Mouse (Mus musculus): Measurements from ENCODE around the gene Ppil6. TPM values are rescaled to one million over a fixed set of nuclear protein-coding genes. Genes with fewer than 3 reads are reported as not detected.

The Ppil6 gene
- polyA plus RNA-seq, 1 experiment from 2014 or later, result 1.8 TPM

DNA sequence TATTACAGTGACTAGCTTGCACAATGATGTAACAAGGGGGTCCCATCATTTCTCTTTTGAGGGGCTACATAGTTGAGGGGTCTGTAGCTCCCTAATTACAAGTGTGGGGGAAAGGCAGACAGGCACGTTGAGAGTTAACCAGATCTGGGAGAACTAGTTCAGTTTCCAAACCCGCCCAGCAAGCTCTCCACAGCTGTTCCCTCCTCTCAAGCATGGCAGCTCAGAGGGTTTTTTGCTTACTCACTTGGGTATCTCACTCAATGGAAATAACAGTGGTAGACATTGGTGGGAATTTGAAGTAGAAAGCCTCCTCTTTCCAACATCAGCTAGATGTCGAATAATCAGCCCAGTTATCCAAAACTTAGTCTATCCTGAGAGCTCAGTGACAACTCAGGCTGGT is 64.8 kb downstream of the Ppil6 start:
- no peak overlapping the region for H3K9ac ChIP-seq (replicated peaks; ENCODE audit: low read depth, low read length)
- H3K36me3 ChIP-seq (ENCODE audit: control insufficient read depth, insufficient read depth, low read length), result no peaks in the 10 kb centered on the region
- no peak for ATAC-seq (ENCODE audit: insufficient number of reproducible peaks, insufficient read depth, low FRiP score, low read depth)
- H3K4me2 ChIP-seq (replicated peaks; ENCODE audit: low read depth, low read length), result no peak overlapping the region
- peaks cover 17% of the 10 kb centered on the region for H3K4me1 ChIP-seq (ENCODE audit: control insufficient read depth, insufficient read depth, low read length)
- H3K9me3 ChIP-seq (ENCODE audit: control insufficient read depth, low read depth, low read length), result 0 out of 2 replicates have a peak, but pooled peaks cover 4% of the 10 kb centered on the region
- 84% methylated on average over 3 of the region's 3 CpGs for WGBS
- H3K27ac ChIP-seq (ENCODE audit: low read length), result no peak overlapping the region
- no peak overlapping the region for H3K4me3 ChIP-seq (ENCODE audit: low read depth, low read length)
- no peaks in the 10 kb centered on the region for H3K27me3 ChIP-seq (ENCODE audit: control insufficient read depth, insufficient read depth, low read length)

DNA sequence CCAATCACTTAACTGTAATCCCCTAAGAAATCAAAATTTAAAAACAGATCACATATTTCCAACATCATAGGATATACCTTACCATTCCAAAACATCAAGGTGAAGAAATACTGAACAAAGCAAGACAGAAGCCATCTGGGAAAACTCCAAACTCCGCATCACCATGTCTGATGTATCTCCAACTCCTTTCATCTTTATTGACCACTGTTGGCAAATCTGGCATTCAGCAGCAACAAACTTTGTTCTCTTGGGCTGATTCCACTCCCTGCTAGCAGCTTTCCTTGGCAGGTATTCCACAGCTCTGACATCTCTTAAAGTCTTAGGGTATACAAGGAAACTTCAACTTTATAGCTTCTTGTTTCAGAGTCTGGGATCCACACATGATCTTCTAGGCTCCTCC is 68.2 kb downstream of the Ppil6 start:
- Histone ChIP-seq H3K9ac (replicated peaks; ENCODE audit: low read depth, low read length) (no peak overlapping the region), H3K9me3 (ENCODE audit: control insufficient read depth, low read depth, low read length) (peaks cover 8% of the 10 kb centered on the region; the same call in 1 of the 2 replicates), H3K36me3 (ENCODE audit: control insufficient read depth, insufficient read depth, low read length) (no peaks in the 10 kb centered on the region), H3K4me3 (ENCODE audit: low read depth, low read length) (no peak overlapping the region), H3K27me3 (ENCODE audit: control insufficient read depth, insufficient read depth, low read length) (no peaks in the 10 kb centered on the region), H3K4me2 (replicated peaks; ENCODE audit: low read depth, low read length) (no peak overlapping the region), H3K4me1 (ENCODE audit: control insufficient read depth, insufficient read depth, low read length) (peaks cover 3% of the 10 kb centered on the region), H3K27ac (ENCODE audit: low read length) (no peak overlapping the region)
- 95% methylated on average over 1 of the region's 1 CpGs for WGBS
- ATAC-seq (ENCODE audit: insufficient number of reproducible peaks, insufficient read depth, low FRiP score, low read depth), result no peak

DNA sequence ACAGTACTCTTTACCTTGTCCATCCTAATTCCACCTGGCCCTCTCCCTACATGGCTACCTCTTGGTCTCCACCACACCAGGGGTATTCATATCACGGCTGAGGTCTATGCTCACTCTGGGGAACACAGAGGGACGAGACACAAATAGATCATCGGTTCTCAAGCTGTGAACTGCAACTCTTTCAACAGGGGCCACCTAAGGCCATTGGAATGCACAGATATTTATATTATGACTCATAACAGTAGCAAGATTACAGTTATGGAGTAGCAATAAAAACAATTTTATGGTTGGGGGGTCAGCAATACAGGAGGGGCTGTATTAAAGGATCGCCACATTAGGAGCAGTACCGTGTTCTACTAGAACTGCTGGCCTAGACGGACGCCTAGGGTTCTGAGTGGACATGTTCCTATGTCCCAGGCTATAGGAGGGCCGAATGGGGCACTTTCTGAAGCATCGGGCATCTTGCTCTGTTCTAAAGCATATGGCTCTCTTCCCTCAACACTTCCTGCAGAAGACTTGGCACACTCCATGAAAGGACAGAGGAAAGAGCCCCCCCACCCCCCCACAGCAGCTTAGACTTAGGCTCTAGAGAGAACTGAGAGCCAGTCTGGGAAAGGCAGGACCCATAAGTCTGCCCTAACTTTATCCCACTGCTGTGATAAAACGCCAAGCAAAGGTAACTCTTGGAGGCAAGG is 71.6 kb downstream of the Ppil6 start:
- WGBS, result 87% methylated on average over 10 of the region's 10 CpGs

More for the DNA sequence above, 71.6 kb downstream of the Ppil6 start:
- Histone ChIP-seq H3K36me3 (ENCODE audit: control insufficient read depth, insufficient read depth, low read length) (no peaks in the 10 kb centered on the region), H3K4me2 (replicated peaks; ENCODE audit: low read depth, low read length) (no peak overlapping the region), H3K27me3 (ENCODE audit: control insufficient read depth, insufficient read depth, low read length) (no peaks in the 10 kb centered on the region), H3K9ac (replicated peaks; ENCODE audit: low read depth, low read length) (no peak overlapping the region), H3K27ac (ENCODE audit: low read length) (no peak overlapping the region), H3K4me3 (ENCODE audit: low read depth, low read length) (no peak overlapping the region), H3K9me3 (ENCODE audit: control insufficient read depth, low read depth, low read length) (peaks cover 8% of the 10 kb centered on the region; the same call in 1 of the 2 replicates), H3K4me1 (ENCODE audit: control insufficient read depth, insufficient read depth, low read length) (no peaks in the 10 kb centered on the region)
- ATAC-seq (ENCODE audit: insufficient number of reproducible peaks, insufficient read depth, low FRiP score, low read depth), result no peak

Other genes with a start within 250 kb of the Ppil6 start
- 17.0 and 18.7 TPM in 2 replicates for gene Fig4, start 187.2 kb upstream of the Ppil6 start, polyA plus RNA-seq (2014; fragmentation: Nextera tagmentation; extraction: Ambion mirVana)
- not detected in 2 replicates for gene Ak9, start 186.5 kb upstream of the Ppil6 start, polyA plus RNA-seq (2014; fragmentation: Nextera tagmentation; extraction: Ambion mirVana)
- gene Zbtb24, start 40.1 kb upstream of the Ppil6 start, polyA plus RNA-seq (2014; fragmentation: Nextera tagmentation; extraction: Ambion mirVana), result 16.7 and 19.2 TPM in 2 replicates
- gene Mical1, start 14.1 kb upstream of the Ppil6 start, polyA plus RNA-seq (2014; fragmentation: Nextera tagmentation; extraction: Ambion mirVana), result 39.3 and 42.8 TPM in 2 replicates
- 55.1 and 59.6 TPM in 2 replicates for gene Smpd2, start 70 bp upstream of the Ppil6 start, polyA plus RNA-seq (2014; fragmentation: Nextera tagmentation; extraction: Ambion mirVana)
- gene Cd164, start 29.0 kb downstream of the Ppil6 start, polyA plus RNA-seq (2014; fragmentation: Nextera tagmentation; extraction: Ambion mirVana), result 178 and 202 TPM in 2 replicates
- 0.51 and 1.2 TPM in 2 replicates for gene Ccdc162, start 226.2 kb downstream of the Ppil6 start, polyA plus RNA-seq (2014; fragmentation: Nextera tagmentation; extraction: Ambion mirVana)

Data from stomach, embryonic 14.5 days (tissue).